Mouse (Mus musculus) gastrocnemius, adult 18-20 months (tissue): ENCODE measurements around the gene Ghrhr. TPM values are rescaled to one million over a fixed set of nuclear protein-coding genes. Genes with fewer than 3 reads are reported as not detected.

Experiments used
- total RNA-seq, 2 experiments: library from RNA; stranded (reverse); gene quantifications; 2 replicates each; pipeline ENCODE4 v1.2.3; 2021

Ghrhr gene
- total RNA-seq, 2 experiments from 2014 or later, result not detected

Other genes starting within 250 kb of the Ghrhr start
- 10 to 100 TPM; 17.6 to 26.5 TPM for gene Crhr2, start 243.3 kb upstream of the Ghrhr start, total RNA-seq
- 10 to 100 TPM; 13.8 to 16.1 TPM for gene Inmt, start 201.3 kb upstream of the Ghrhr start, total RNA-seq
- gene Mindy4, start 172.9 kb upstream of the Ghrhr start, total RNA-seq, result 1 to 10 TPM; 1.7 to 2.5 TPM
- gene Aqp1, start 39.9 kb upstream of the Ghrhr start, total RNA-seq, result 100 to 1,000 TPM; 212 to 215 TPM
- gene Adcyap1r1, start 75.7 kb downstream of the Ghrhr start, total RNA-seq, result 1 to 10 TPM in 1 of 2 experiments, under 1 TPM in 1; 0.88 to 1.4 TPM